Mouse (Mus musculus): ENCODE measurements around the gene Maf. TPM values are rescaled to one million over a fixed set of nuclear protein-coding genes. Genes with fewer than 3 reads are reported as not detected.

Gene Maf
- polyA plus RNA-seq, 1 experiment: not detected

- Histone ChIP-seq H3K27ac (ENCODE audit: insufficient read depth, low read depth, low read length) (no peak overlapping the region), H3K4me3 (ENCODE audit: insufficient read depth, low read depth, low read length) (no peak overlapping the region), H3K4me1 (ENCODE audit: control insufficient read depth, insufficient read depth, low read length) (peaks cover 13% of the 10 kb centered on the region)
- WGBS: under 1% methylated on average over 19 of the region's 19 CpGs
- TF ChIP-seq CTCF (IDR thresholded peaks at IDR 0.05; ENCODE audit: insufficient read depth, low read depth, low read length) (no peak), POLR2A (IDR thresholded peaks at IDR 0.05; ENCODE audit: insufficient read depth, low read depth, low read length) (no peak)
Measured at GRCm38 (mm10) chr8:115708936-115709780, 1.6 kb upstream of the Maf start.

- peaks cover 13% of the 10 kb centered on the region for H3K4me1 ChIP-seq (ENCODE audit: control insufficient read depth, insufficient read depth, low read length)
- H3K4me3 ChIP-seq (ENCODE audit: insufficient read depth, low read depth, low read length): peak overlapping the region; percentile 74
- under 1% methylated on average over 67 of the region's 76 CpGs for WGBS
- TF ChIP-seq CTCF (IDR thresholded peaks at IDR 0.05; ENCODE audit: insufficient read depth, low read depth, low read length) (no peak), POLR2A (IDR thresholded peaks at IDR 0.05; ENCODE audit: insufficient read depth, low read depth, low read length) (no peak)
- no peak overlapping the region for H3K27ac ChIP-seq (ENCODE audit: insufficient read depth, low read depth, low read length)
Measured at GRCm38 (mm10) chr8:115706861-115707730, 498 bp downstream of the Maf start.

GRCm38 (mm10) chr8:115706411-115706860 lies 1.2 kb downstream of the Maf start:
- WGBS: under 1% methylated on average over 39 of the region's 39 CpGs

GRCm38 (mm10) chr8:115705591-115706110 lies 1.9 kb downstream of the Maf start:
- TF ChIP-seq POLR2A (IDR thresholded peaks at IDR 0.05; ENCODE audit: insufficient read depth, low read depth, low read length) (no peak), CTCF (IDR thresholded peaks at IDR 0.05; ENCODE audit: insufficient read depth, low read depth, low read length) (no peak)
- WGBS: 2% methylated on average over 36 of the region's 36 CpGs

More at GRCm38 (mm10) chr8:115706411-115706860, 1.2 kb downstream of the Maf start:
- peaks cover 13% of the 10 kb centered on the region for H3K4me1 ChIP-seq (ENCODE audit: control insufficient read depth, insufficient read depth, low read length)
- H3K27ac ChIP-seq (ENCODE audit: insufficient read depth, low read depth, low read length): no peak overlapping the region; the same call in 1 of the 2 replicates
- TF ChIP-seq POLR2A (IDR thresholded peaks at IDR 0.05; ENCODE audit: insufficient read depth, low read depth, low read length) (no peak), CTCF (IDR thresholded peaks at IDR 0.05; ENCODE audit: insufficient read depth, low read depth, low read length) (no peak)
- H3K4me3 ChIP-seq (ENCODE audit: insufficient read depth, low read depth, low read length): peak overlapping the region; percentile 74

GRCm38 (mm10) chr8:115703056-115703455 lies 4.5 kb downstream of the Maf start:
- TF ChIP-seq POLR2A (IDR thresholded peaks at IDR 0.05; ENCODE audit: insufficient read depth, low read depth, low read length) (no peak), CTCF (IDR thresholded peaks at IDR 0.05; ENCODE audit: insufficient read depth, low read depth, low read length) (no peak)
- Histone ChIP-seq H3K4me1 (ENCODE audit: control insufficient read depth, insufficient read depth, low read length) (peaks cover 11% of the 10 kb centered on the region), H3K4me3 (ENCODE audit: insufficient read depth, low read depth, low read length) (no peak overlapping the region), H3K27ac (ENCODE audit: insufficient read depth, low read depth, low read length) (no peak overlapping the region)
- 89% methylated on average over 4 of the region's 4 CpGs for WGBS

More at GRCm38 (mm10) chr8:115705591-115706110, 1.9 kb downstream of the Maf start:
- peaks cover 13% of the 10 kb centered on the region for H3K4me1 ChIP-seq (ENCODE audit: control insufficient read depth, insufficient read depth, low read length)
- no peak overlapping the region for H3K27ac ChIP-seq (ENCODE audit: insufficient read depth, low read depth, low read length)
- peak overlapping the region; percentile 74 for H3K4me3 ChIP-seq (ENCODE audit: insufficient read depth, low read depth, low read length)

GRCm38 (mm10) chr8:115701001-115701400 lies 6.6 kb downstream of the Maf start:
- H3K27ac ChIP-seq (ENCODE audit: insufficient read depth, low read depth, low read length): no peak overlapping the region
- 90% methylated on average over 5 of the region's 5 CpGs for WGBS
- no peak for TF ChIP-seq POLR2A (IDR thresholded peaks at IDR 0.05; ENCODE audit: insufficient read depth, low read depth, low read length)
- TF ChIP-seq CTCF (IDR thresholded peaks at IDR 0.05; ENCODE audit: insufficient read depth, low read depth, low read length): no peak
- H3K4me3 ChIP-seq (ENCODE audit: insufficient read depth, low read depth, low read length): no peak overlapping the region
- peaks cover 6% of the 10 kb centered on the region for H3K4me1 ChIP-seq (ENCODE audit: control insufficient read depth, insufficient read depth, low read length)

GRCm38 (mm10) chr8:115699151-115699550 lies 8.4 kb downstream of the Maf start:
- Histone ChIP-seq H3K4me1 (ENCODE audit: control insufficient read depth, insufficient read depth, low read length) (no peaks in the 10 kb centered on the region), H3K27ac (ENCODE audit: insufficient read depth, low read depth, low read length) (no peak overlapping the region), H3K4me3 (ENCODE audit: insufficient read depth, low read depth, low read length) (no peak overlapping the region)
- TF ChIP-seq CTCF (IDR thresholded peaks at IDR 0.05; ENCODE audit: insufficient read depth, low read depth, low read length): no peak
- TF ChIP-seq POLR2A (IDR thresholded peaks at IDR 0.05; ENCODE audit: insufficient read depth, low read depth, low read length): no peak
- WGBS: 76% methylated on average over 5 of the region's 5 CpGs

GRCm38 (mm10) chr8:115697410-115697809 lies 10.2 kb downstream of the Maf start:
- TF ChIP-seq CTCF (IDR thresholded peaks at IDR 0.05; ENCODE audit: insufficient read depth, low read depth, low read length) (no peak), POLR2A (IDR thresholded peaks at IDR 0.05; ENCODE audit: insufficient read depth, low read depth, low read length) (no peak)
- H3K27ac ChIP-seq (ENCODE audit: insufficient read depth, low read depth, low read length): no peak overlapping the region
- no peaks in the 10 kb centered on the region for H3K4me1 ChIP-seq (ENCODE audit: control insufficient read depth, insufficient read depth, low read length)
- H3K4me3 ChIP-seq (ENCODE audit: insufficient read depth, low read depth, low read length): no peak overlapping the region
- 82% methylated on average over 3 of the region's 3 CpGs for WGBS

Data from olfactory bulb, adult 2 months (tissue).